Mouse (Mus musculus) heart, postnatal 0 days (tissue): ENCODE results near the gene Phf7. TPM values are rescaled to one million over a fixed set of nuclear protein-coding genes. Genes with fewer than 3 reads are reported as not detected.

Experiments
- ATAC-seq: fragments of 200-750 bp; cut with Nextera tagmentation; 2 replicates; pipeline ENCODE4 v1.8.0; 2017; ENCODE audit warnings: low read depth, moderate number of reproducible peaks, moderate library complexity; ENCODE audit not compliant: insufficient read depth
- DNase-seq: peaks from one replicate; pipeline ENCODE4 v3.0.0-alpha.2; 2016; ENCODE audit warnings: low spot score
- H3K27ac ChIP-seq: fragments of 300-500 bp; sonication (generic); 2 replicates; pipeline ENCODE4 v1.5.1; 2014; ENCODE audit warnings: low read depth, mild to moderate bottlenecking
- H3K27me3 ChIP-seq: fragments of 300-500 bp; sonication (generic); 2 replicates; pipeline ENCODE4 v1.6.1; 2014; ENCODE audit warnings: low read length, mixed read lengths; ENCODE audit not compliant: control insufficient read depth, insufficient read depth
- H3K36me3 ChIP-seq: fragments of 300-500 bp; sonication (generic); replicated peaks from 2 replicates; pipeline ENCODE4 v1.6.1; 2014; ENCODE audit warnings: low read length, mixed read lengths; ENCODE audit not compliant: control insufficient read depth, insufficient read depth
- H3K4me1 ChIP-seq: fragments of 300-500 bp; sonication (generic); 2 replicates; pipeline ENCODE4 v1.6.1; 2014; ENCODE audit warnings: antibody characterized with exemption; ENCODE audit not compliant: control insufficient read depth, insufficient read depth
- H3K4me2 ChIP-seq: fragments of 300-500 bp; sonication (generic); 2 replicates; pipeline ENCODE4 v1.6.1; 2014; ENCODE audit warnings: low read depth, mild to moderate bottlenecking, low read length, moderate library complexity
- H3K4me3 ChIP-seq: fragments of 300-500 bp; sonication (generic); 2 replicates; pipeline ENCODE4 v1.5.1; 2014; ENCODE audit warnings: low read depth, low read length
- H3K9ac ChIP-seq: fragments of 300-500 bp; sonication (generic); replicated peaks from 2 replicates; pipeline ENCODE4 v1.6.1; 2014; ENCODE audit warnings: low read depth, low read length, mixed read lengths
- H3K9me3 ChIP-seq: fragments of 300-500 bp; sonication (generic); replicated peaks from 2 replicates; pipeline ENCODE4 v1.6.1; 2016; ENCODE audit warnings: low read length; ENCODE audit not compliant: control insufficient read depth
- CTCF ChIP-seq: IDR thresholded peaks from 2 replicates; pipeline ENCODE4 v1.5.1; 2016; ENCODE audit warnings: antibody characterized with exemption, control low read depth, low read depth
- EP300 ChIP-seq: IDR thresholded peaks from 2 replicates; pipeline ENCODE4 v1.6.1; 2016; ENCODE audit warnings: antibody characterized with exemption, low read depth
- WGBS: fragments of 180-500 bp; shearing (Covaris S2); extraction: QIAGEN DNeasy Blood & Tissue Kit; methylation state at CpG from one replicate; pipeline ENCODE4 v1.1.7; 2014; 5-methylcytosine and 5-hydroxymethylcytosine counted together
- polyA plus RNA-seq: library from polyadenylated mRNA; unstranded; fragments of >200 nt; fragmentation: Nextera tagmentation; extraction: Ambion mirVana; gene quantifications from 2 replicates; pipeline ENCODE4 v1.2.1, GENCODE M21; 2015
- total RNA-seq: library from RNA; depleted of rRNA; stranded (reverse); fragments of >200 nt; gene quantifications from 2 replicates; pipeline ENCODE4 v1.2.3, GENCODE M21; 2014; ENCODE audit warnings: low replicate concordance

The Phf7 gene
- total and polyA plus RNA-seq, 2 experiments from 2014 or later = 2.1 to 12.5 TPM

DNA sequence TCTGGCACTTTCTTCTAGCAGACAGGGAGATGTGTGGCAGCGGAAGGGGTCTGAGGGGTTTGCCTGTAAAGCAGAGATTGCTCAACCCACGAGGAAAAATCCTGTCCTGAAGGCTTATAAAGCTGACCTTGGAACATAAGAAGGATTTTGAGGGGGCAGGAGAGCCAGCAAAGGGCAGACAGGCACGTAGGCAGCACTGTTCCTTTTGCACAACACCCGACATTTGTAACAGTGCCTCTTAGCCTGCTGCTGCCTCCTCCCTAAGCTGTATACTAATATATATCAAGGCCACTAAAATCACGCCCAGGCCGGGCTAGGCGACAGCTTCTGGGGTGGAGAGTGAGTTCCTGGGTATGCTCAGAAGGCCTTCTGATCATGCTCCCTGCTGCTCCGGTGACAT, 20.7 kb downstream of the Phf7 start:
- Histone ChIP-seq H3K36me3 (no peaks in the 10 kb centered on the region), H3K4me3 (no peak overlapping the region), H3K27ac (peak overlapping the region; percentile 33; the same call in 1 of the 2 replicates), H3K9me3 (no peaks in the 10 kb centered on the region), H3K27me3 (no peaks in the 10 kb centered on the region), H3K4me2 (no peak overlapping the region), H3K4me1 (peaks cover 31% of the 10 kb centered on the region), H3K9ac (no peak overlapping the region)
- no peak for DNase-seq
- ATAC-seq = no peak
- 55% methylated on average over 8 of the region's 8 CpGs for WGBS
- TF ChIP-seq CTCF (no peak), EP300 (no peak)

DNA sequence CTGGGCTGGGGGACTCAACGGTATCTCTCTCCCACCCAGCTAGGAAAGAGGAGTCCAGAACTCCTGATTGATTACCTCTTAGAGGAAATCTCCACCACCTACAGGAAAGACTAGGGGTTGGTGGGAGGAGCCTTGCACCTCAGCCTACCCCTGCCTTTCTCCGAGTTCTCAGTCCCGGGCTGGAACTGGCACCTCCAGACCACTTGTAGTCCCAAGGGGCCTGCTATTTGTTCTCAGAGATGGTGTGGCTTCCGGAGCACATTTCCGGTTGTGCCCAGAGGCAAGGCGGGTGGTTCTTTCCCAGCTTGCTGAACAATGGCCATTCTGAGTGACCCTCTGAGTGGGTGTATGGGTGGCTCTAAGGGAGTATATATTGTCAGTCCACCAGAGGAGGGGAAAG, 22.9 kb downstream of the Phf7 start:
- DNase-seq (no peak), ATAC-seq (no peak)
- no peaks in the 10 kb centered on the region for H3K36me3 ChIP-seq
- peak overlapping the region; percentile 39 for H3K27ac ChIP-seq
- peaks cover 41% of the 10 kb centered on the region for H3K4me1 ChIP-seq
- H3K27me3 ChIP-seq = no peaks in the 10 kb centered on the region
- WGBS = 65% methylated on average over 6 of the region's 6 CpGs
- no peaks in the 10 kb centered on the region for H3K9me3 ChIP-seq
- H3K9ac ChIP-seq = no peak overlapping the region
- H3K4me3 ChIP-seq = no peak overlapping the region
- H3K4me2 ChIP-seq = no peak overlapping the region
- no peak for TF ChIP-seq CTCF
- 0 out of 2 replicates have a peak, but pooled peaks have one; percentile 29 for TF ChIP-seq EP300

DNA sequence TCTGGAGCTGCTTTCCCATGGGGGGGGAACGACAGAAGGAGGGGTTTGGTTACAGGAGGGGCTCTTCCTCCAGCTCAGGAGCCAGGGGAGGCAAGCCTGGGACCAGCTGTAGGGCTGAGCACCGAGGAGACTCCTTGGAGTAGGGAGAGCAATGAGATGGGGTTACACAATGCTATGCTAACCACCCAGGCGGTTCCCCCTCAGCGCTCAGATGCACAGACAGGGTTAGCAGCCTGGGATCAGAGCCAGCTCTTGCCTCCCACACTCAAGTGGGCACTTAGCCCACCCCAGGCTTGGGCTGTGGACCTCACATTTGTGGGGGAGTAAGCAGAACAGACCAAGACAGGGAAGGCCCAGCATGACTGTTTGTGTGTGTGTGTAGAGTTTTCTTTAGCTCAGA, 24.1 kb downstream of the Phf7 start:
- H3K9me3 ChIP-seq = no peaks in the 10 kb centered on the region
- peak; percentile 34 for ATAC-seq
- H3K4me1 ChIP-seq = peaks cover 41% of the 10 kb centered on the region
- no peak overlapping the region for H3K4me3 ChIP-seq
- H3K27me3 ChIP-seq = no peaks in the 10 kb centered on the region
- H3K9ac ChIP-seq = no peak overlapping the region
- H3K36me3 ChIP-seq = no peaks in the 10 kb centered on the region
- H3K27ac ChIP-seq = peak overlapping the region; percentile 39
- no peak overlapping the region for H3K4me2 ChIP-seq
- no peak for DNase-seq
- TF ChIP-seq EP300 (no peak), CTCF (no peak)
- WGBS = 19% methylated on average over 4 of the region's 4 CpGs

DNA sequence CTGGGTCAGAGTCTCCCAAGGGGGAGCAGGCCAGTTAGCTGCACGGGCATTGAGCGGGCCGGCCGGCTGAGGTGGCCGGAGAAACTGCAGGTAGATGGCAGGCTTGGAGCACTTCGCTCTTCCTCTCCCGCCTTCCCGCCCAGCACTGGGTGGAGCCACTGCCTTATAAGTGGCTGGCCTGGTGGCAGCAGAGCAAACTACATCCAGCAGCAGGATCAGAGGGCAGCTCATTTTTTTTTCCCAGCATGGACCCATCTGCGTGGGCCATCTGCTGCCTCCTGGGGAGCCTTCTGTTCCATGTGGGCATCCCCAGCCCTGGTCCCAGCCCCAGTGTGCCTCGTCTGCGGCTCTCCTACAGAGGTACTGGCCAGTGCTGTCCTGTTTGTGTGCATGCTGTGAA, 33.5 kb downstream of the Phf7 start, which contains the start of gene Sema3g:
Gene Sema3g (plus strand): TSS at position 195 of the 400 bp plus-strand sequence.
- DNase-seq = peak; percentile 76
- Histone ChIP-seq H3K4me1 (peaks cover 12% of the 10 kb centered on the region), H3K36me3 (no peaks in the 10 kb centered on the region), H3K9me3 (no peaks in the 10 kb centered on the region), H3K4me2 (peak within 1 kb of the TSS; percentile 28; the same call in 1 of the 2 replicates), H3K9ac (no peak within 1 kb of the TSS), H3K27ac (peak within 1 kb of the TSS; percentile 49; the same call in 1 of the 2 replicates), H3K4me3 (peak within 1 kb of the TSS; percentile 17; the same call in 1 of the 2 replicates), H3K27me3 (no peaks in the 10 kb centered on the region)
- WGBS = 7% methylated on average over 11 of the region's 11 CpGs
- TF ChIP-seq EP300 (no peak), CTCF (peak; percentile 77)
- peak; percentile 61 for ATAC-seq

DNA sequence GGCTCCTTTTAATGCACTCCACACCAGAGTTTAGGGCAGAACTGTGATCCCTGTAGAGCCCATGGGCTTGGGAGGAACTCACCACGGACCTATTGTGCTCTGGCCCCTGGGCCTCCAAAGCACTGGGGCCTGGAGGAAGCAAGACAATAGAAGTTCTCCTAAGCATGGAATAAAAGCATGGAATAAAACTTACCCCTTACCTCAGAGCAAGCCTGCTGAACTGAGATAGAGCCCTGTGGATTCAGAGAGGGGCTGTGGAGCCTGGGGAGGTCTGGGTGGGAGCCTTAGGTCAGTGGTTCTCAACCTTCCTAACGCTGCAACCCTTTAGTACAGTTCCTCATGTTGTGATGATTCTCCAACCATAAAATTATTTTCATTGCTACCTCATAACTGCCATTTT, 34.3 kb downstream of the Phf7 start, which contains the start of gene Nisch:
Gene Nisch (minus strand): TSS at position 101 of the 400 bp plus-strand sequence.
- DNase-seq (no peak), ATAC-seq (no peak)
- peak within 1 kb of the TSS; percentile 17; the same call in 1 of the 2 replicates for H3K4me3 ChIP-seq
- 0 out of 2 replicates have a peak within 1 kb of the TSS, but pooled peaks have one; percentile 23 for H3K9ac ChIP-seq
- peaks cover 19% of the 10 kb centered on the region for H3K4me1 ChIP-seq
- no peaks in the 10 kb centered on the region for H3K27me3 ChIP-seq
- WGBS = 55% methylated on average over 2 of the region's 2 CpGs
- TF ChIP-seq CTCF (no peak), EP300 (no peak)
- H3K36me3 ChIP-seq = peaks cover 6% of the 10 kb centered on the region; the same call in 1 of the 2 replicates
- peak within 1 kb of the TSS; percentile 28; the same call in 1 of the 2 replicates for H3K4me2 ChIP-seq
- peak within 1 kb of the TSS; percentile 49; the same call in 1 of the 2 replicates for H3K27ac ChIP-seq
- H3K9me3 ChIP-seq = no peaks in the 10 kb centered on the region
